24 mouse cellular contexts compared by ENCODE assay signal in genomic region chr5:147782241-147782681, GRCm38 (mm10). TPM values are rescaled to one million over a fixed set of nuclear protein-coding genes. Genes with fewer than 3 reads are reported as not detected.
A peak's percentile ranks its signal among the peaks of the same experiment; 100 is the strongest.
DNase-seq lines count a peak whose midpoint lies in the region; ATAC-seq and TF ChIP-seq lines count a peak whose summit lies in the region.
"Had no signal": no experiment of that assay in that cellular context is flagged by ENCODE, and none has a peak within 500 bp of the region (broad histone marks: within the 10 kb centered on the region; RNA-seq: fewer than 3 reads in every experiment).

No protein-coding gene starts in this region.

- no peak overlapping the region for H3K9ac ChIP-seq in kidney, embryonic 14.5 days (ENCODE audit: low read depth, low read length)
- H3K9ac ChIP-seq in lung, embryonic 15.5 days = no peak overlapping the region
- H3K9ac ChIP-seq: hindbrain, embryonic 15.5 days; limb, embryonic 13.5 days; liver, embryonic 12.5 days; midbrain, embryonic 12.5 days had no signal

- WGBS in heart, embryonic 10.5 days = 13% methylated on average over 8 of the region's 8 CpGs
- 9% methylated on average over 8 of the region's 8 CpGs for WGBS in kidney, embryonic 14.5 days
- WGBS in lung, embryonic 15.5 days = 12% methylated on average over 8 of the region's 8 CpGs
- 38% methylated on average over 8 of the region's 8 CpGs for WGBS in lung, adult 2 months

- no peaks in the 10 kb centered on the region for H3K36me3 ChIP-seq in heart, embryonic 10.5 days
- H3K36me3 ChIP-seq in kidney, embryonic 14.5 days (ENCODE audit: control insufficient read depth, insufficient read depth, low read length) = no peaks in the 10 kb centered on the region
- no peaks in the 10 kb centered on the region for H3K36me3 ChIP-seq in lung, embryonic 15.5 days
- H3K36me3 ChIP-seq: G1E; hindbrain, embryonic 15.5 days; limb, embryonic 13.5 days; liver, embryonic 12.5 days; midbrain, embryonic 12.5 days had no signal

- peaks cover 18% of the 10 kb centered on the region for H3K4me1 ChIP-seq in heart, embryonic 10.5 days
- H3K4me1 ChIP-seq in kidney, embryonic 14.5 days (ENCODE audit: control insufficient read depth, insufficient read depth, low read length) = peaks cover 5% of the 10 kb centered on the region; the same call in 1 of the 2 replicates
- H3K4me1 ChIP-seq in lung, embryonic 15.5 days = no peaks in the 10 kb centered on the region
- no peaks in the 10 kb centered on the region for H3K4me1 ChIP-seq in lung, adult 2 months (ENCODE audit: control insufficient read depth, insufficient read depth, low read length)
- H3K4me1 ChIP-seq: hindbrain, embryonic 15.5 days; liver, embryonic 12.5 days had no signal

- H3K27ac ChIP-seq in heart, embryonic 10.5 days = 0 out of 2 replicates have a peak overlapping the region, but pooled peaks have one; percentile 32
- no peak overlapping the region for H3K27ac ChIP-seq in kidney, embryonic 14.5 days (ENCODE audit: low read depth, low read length)
- H3K27ac ChIP-seq in lung, embryonic 15.5 days = no peak overlapping the region
- H3K27ac ChIP-seq: hindbrain, embryonic 15.5 days; limb, embryonic 13.5 days; liver, embryonic 12.5 days; midbrain, embryonic 12.5 days had no signal

- DNase-seq in heart, embryonic 10.5 days (ENCODE audit: low spot score) = no peak
- DNase-seq in heart, postnatal 10 days = no peak
- no peak for DNase-seq in kidney, postnatal 36 days
- no peak for DNase-seq in lung, adult 2 months
- DNase-seq in retina, embryonic 14.5 days (ENCODE audit: low spot score) = peak; percentile 27
- DNase-seq in gastrocnemius, postnatal 36 days = no peak
- DNase-seq: adrenal gland, adult 8-10 months; B cell, adult 2 months; cerebellum, adult 2 months; gastrocnemius, postnatal 25 days; heart, postnatal 36 days; layer of hippocampus, postnatal 36 days; lung, adult 18-20 months; right cerebral cortex, postnatal 14 days had no signal

- H3K4me3 ChIP-seq in heart, embryonic 10.5 days = peak overlapping the region; percentile 12; the same call in 1 of the 2 replicates
- H3K4me3 ChIP-seq in kidney, embryonic 14.5 days (ENCODE audit: low read length) = no peak overlapping the region
- no peak overlapping the region for H3K4me3 ChIP-seq in lung, embryonic 15.5 days
- no peak overlapping the region for H3K4me3 ChIP-seq in lung, adult 2 months (replicated peaks; ENCODE audit: extremely low read depth, low read depth, low read length)
- H3K4me3 ChIP-seq: hindbrain, embryonic 15.5 days; limb, embryonic 13.5 days; liver, embryonic 12.5 days; midbrain, embryonic 12.5 days had no signal

- no peak for TF ChIP-seq CTCF in lung, adult 2 months (IDR thresholded peaks at IDR 0.05; ENCODE audit: insufficient read depth, low read length)

- 0 out of 2 replicates have a peak, but pooled peaks cover 3% of the 10 kb centered on the region for H3K27me3 ChIP-seq in heart, embryonic 10.5 days (ENCODE audit: insufficient read depth, poor library complexity, severe bottlenecking)
- no peaks in the 10 kb centered on the region for H3K27me3 ChIP-seq in kidney, embryonic 14.5 days (ENCODE audit: control insufficient read depth, insufficient read depth, low read length)
- H3K27me3 ChIP-seq in lung, embryonic 15.5 days = no peaks in the 10 kb centered on the region
- H3K27me3 ChIP-seq: CH12.LX; hindbrain, embryonic 15.5 days; limb, embryonic 13.5 days; liver, embryonic 12.5 days; midbrain, embryonic 12.5 days had no signal

- intact Hi-C loops in heart, postnatal 10 days (cut with DNase I) = no loop called here
- intact Hi-C loops in gastrocnemius, postnatal 36 days (cut with DNase I) = no loop called here

- no peak for TF ChIP-seq POLR2A in lung, adult 2 months (IDR thresholded peaks at IDR 0.05; ENCODE audit: borderline replicate concordance, extremely low read depth, low read depth, low read length)

- no peak overlapping the region for H3K4me2 ChIP-seq in kidney, embryonic 14.5 days (replicated peaks; ENCODE audit: low read depth, low read length)
- H3K4me2 ChIP-seq in lung, embryonic 15.5 days = no peak overlapping the region
- H3K4me2 ChIP-seq: hindbrain, embryonic 15.5 days; limb, embryonic 13.5 days; liver, embryonic 12.5 days; midbrain, embryonic 12.5 days had no signal

- ATAC-seq in kidney, embryonic 14.5 days (ENCODE audit: low FRiP score, low TSS enrichment) = peak; percentile 75
- peak; percentile 62; the same call in 1 of the 2 replicates for ATAC-seq in lung, embryonic 15.5 days (ENCODE audit: borderline replicate concordance, extremely low read depth, low FRiP score, low TSS enrichment)
- ATAC-seq: activated CD4-positive, CD25-positive, alpha-beta regulatory T cell, adult 4 months; intestine, embryonic 16.5 days; liver, embryonic 12.5 days had no signal

- no peaks in the 10 kb centered on the region for H3K9me3 ChIP-seq in heart, embryonic 10.5 days
- no peaks in the 10 kb centered on the region; the same call in 1 of the 2 replicates for H3K9me3 ChIP-seq in kidney, embryonic 14.5 days (ENCODE audit: control insufficient read depth, low read length)
- no peaks in the 10 kb centered on the region for H3K9me3 ChIP-seq in lung, embryonic 15.5 days
- H3K9me3 ChIP-seq: hindbrain, embryonic 15.5 days; limb, embryonic 13.5 days; midbrain, embryonic 12.5 days had no signal

RNA-seq across cellular contexts. Expression of gene Flt1, which starts 56.5 kb away (rescaled TPM):
- polyA plus RNA-seq in heart, embryonic 10.5 days (2016; fragmentation: Nextera tagmentation; extraction: Ambion mirVana) = 20.6 and 21.6 TPM in 2 replicates
- total RNA-seq in heart, postnatal 10 days (2021) = 10 to 100 TPM; 53.6 to 56.0 TPM
- 12.5 and 20.0 TPM in 2 replicates for polyA plus RNA-seq in kidney, embryonic 14.5 days (2014; fragmentation: Nextera tagmentation; extraction: Ambion mirVana)
- 17.6 and 19.0 TPM in 2 replicates for polyA plus RNA-seq in lung, embryonic 15.5 days (2015; fragmentation: Nextera tagmentation; extraction: Ambion mirVana)
- 32.5 and 33.3 TPM in 2 replicates for polyA plus RNA-seq in lung, adult 2 months (2012; rRNA removed)
- 10 to 100 TPM; 26.3 to 28.2 TPM for total RNA-seq in gastrocnemius, postnatal 36 days (2021)
- polyA plus RNA-seq: activated CD4-positive, CD25-positive, alpha-beta regulatory T cell, adult 4 months had no signal
